Mouse (Mus musculus) kidney, embryonic 14.5 days (tissue): ENCODE data around the gene Defb25. TPM values are rescaled to one million over a fixed set of nuclear protein-coding genes. Genes with fewer than 3 reads are reported as not detected.

Source experiments
- polyA plus RNA-seq: library from polyadenylated mRNA; unstranded; fragments of >200 nt; fragmentation: Nextera tagmentation; extraction: Ambion mirVana; gene quantifications from 2 replicates; pipeline ENCODE4 v1.2.1, GENCODE M21; 2014

Defb25 gene
- polyA plus RNA-seq, 1 experiment from 2014 or later, result 28.2 TPM

Other genes with a start within 250 kb of the Defb25 start
- 1.7 and 2.4 TPM in 2 replicates for gene Nrsn2, start 246.4 kb downstream of the Defb25 start, polyA plus RNA-seq
- 22.3 and 25.3 TPM in 2 replicates for gene Sox12, start 225.0 kb downstream of the Defb25 start, polyA plus RNA-seq
- 51.1 and 62.2 TPM in 2 replicates for gene Zcchc3, start 208.0 kb downstream of the Defb25 start, polyA plus RNA-seq
- 0.37 TPM in 2 replicates for gene 6820408C15Rik, start 207.5 kb downstream of the Defb25 start, polyA plus RNA-seq
- not detected in 2 replicates for gene Defb23, start 158.4 kb downstream of the Defb25 start, polyA plus RNA-seq
- not detected in 2 replicates for gene Defb20, start 146.0 kb downstream of the Defb25 start, polyA plus RNA-seq
- not detected in 2 replicates for gene Defb22, start 132.9 kb downstream of the Defb25 start, polyA plus RNA-seq
- gene Defb26, start 111.4 kb downstream of the Defb25 start, polyA plus RNA-seq, result not detected in 2 replicates
- 0.80 TPM in 1 of 2 replicates, not detected in the other for gene Defb28, start 104.8 kb downstream of the Defb25 start, polyA plus RNA-seq
- gene Defb29, start 83.0 kb downstream of the Defb25 start, polyA plus RNA-seq, result 0.66 TPM in 1 of 2 replicates, not detected in the other
- not detected in 2 replicates for gene Gm17416, start 53.7 kb downstream of the Defb25 start, polyA plus RNA-seq
- not detected in 2 replicates for gene Defb21, start 50.3 kb downstream of the Defb25 start, polyA plus RNA-seq
- not detected in 2 replicates for gene Defb19, start 42.7 kb downstream of the Defb25 start, polyA plus RNA-seq
- not detected in 2 replicates for gene Defb45, start 23.7 kb downstream of the Defb25 start, polyA plus RNA-seq
- gene Defb36, start 18.7 kb downstream of the Defb25 start, polyA plus RNA-seq, result 1.1 TPM in 2 replicates
- gene Rem1, start 3.9 kb upstream of the Defb25 start, polyA plus RNA-seq, result 46.9 and 61.8 TPM in 2 replicates
- gene H13, start 46.4 kb upstream of the Defb25 start, polyA plus RNA-seq, result 127 and 147 TPM in 2 replicates
- gene Mcts2, start 64.0 kb upstream of the Defb25 start, polyA plus RNA-seq, result 35.4 and 40.8 TPM in 2 replicates
- 129 and 178 TPM in 2 replicates for gene Id1, start 113.2 kb upstream of the Defb25 start, polyA plus RNA-seq
- gene Cox4i2, start 131.1 kb upstream of the Defb25 start, polyA plus RNA-seq, result 12.1 and 18.8 TPM in 2 replicates
- 66.9 and 96.1 TPM in 2 replicates for gene Bcl2l1, start 208.7 kb upstream of the Defb25 start, polyA plus RNA-seq
- gene Tpx2, start 224.9 kb upstream of the Defb25 start, polyA plus RNA-seq, result 107 and 124 TPM in 2 replicates